ENCODE assay signal across 8 mouse cellular contexts in the genomic region with DNA sequence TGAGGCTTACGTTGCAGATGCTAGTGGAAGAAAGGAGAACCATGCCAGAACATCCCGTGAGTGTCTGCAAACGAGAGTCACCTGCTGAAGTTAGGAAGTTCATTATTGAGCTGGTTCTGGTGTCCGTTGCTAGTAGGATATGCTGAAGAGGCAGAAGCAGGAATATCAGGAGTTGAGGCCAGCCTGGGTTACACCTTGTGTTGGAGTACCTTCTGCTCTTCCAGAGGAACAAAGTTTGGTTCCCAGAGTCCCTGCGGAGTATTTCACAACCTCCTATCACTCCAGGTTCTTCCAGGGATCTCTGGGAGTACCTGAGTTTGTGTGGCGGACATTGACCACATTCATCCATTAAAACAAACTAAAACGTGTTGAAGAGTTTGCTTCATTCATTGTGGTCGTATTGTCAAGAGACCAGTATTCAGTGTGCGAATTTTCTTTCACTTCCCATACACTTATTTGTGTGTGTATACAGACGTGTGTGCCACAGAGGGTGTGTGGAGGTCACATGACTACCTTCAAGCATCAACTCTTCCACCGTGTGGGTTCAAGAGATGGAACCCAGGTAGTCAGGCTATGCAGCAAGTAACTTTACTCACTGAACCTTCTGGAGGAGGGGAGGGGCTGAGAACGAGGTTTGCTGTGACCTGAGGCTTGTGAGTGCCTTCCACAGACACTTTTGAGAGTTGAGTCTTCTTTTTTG. TPM values are rescaled to one million over a fixed set of nuclear protein-coding genes. Genes with fewer than 3 reads are reported as not detected.
DNase-seq lines count a peak whose midpoint lies in the region; ATAC-seq and TF ChIP-seq lines count a peak whose summit lies in the region.

No protein-coding gene starts in this region.

- H3K4me3 ChIP-seq in cerebellum, adult 2 months (replicated peaks; ENCODE audit: insufficient read depth, low read depth, low read length): peak overlapping the region; percentile 78
- peak overlapping the region; percentile 98 for H3K4me3 ChIP-seq in testis, adult 2 months (ENCODE audit: control insufficient read depth, low read depth, low read length)
- H3K4me3 ChIP-seq in liver, embryonic 12.5 days: peak overlapping the region; percentile 76
- peak overlapping the region; percentile 68 for H3K4me3 ChIP-seq in stomach, embryonic 16.5 days (replicated peaks; ENCODE audit: low read length)

- no peak for TF ChIP-seq POLR2A in cerebellum, adult 2 months (IDR thresholded peaks at IDR 0.05; ENCODE audit: borderline replicate concordance, insufficient read depth, low read length)
- no peak for TF ChIP-seq POLR2A in testis, adult 2 months (IDR thresholded peaks at IDR 0.05; ENCODE audit: control insufficient read depth, low read depth, low read length)

- DNase-seq in cerebellum, adult 2 months: no peak
- no peak for DNase-seq in cerebellum, postnatal 14 days
- no peak for DNase-seq in testis, postnatal 10 days (ENCODE audit: low spot score)
- no peak for DNase-seq in urinary bladder, postnatal 14 days (ENCODE audit: low spot score)
- DNase-seq in ovary, adult 18-20 months (ENCODE audit: low spot score): no peak

- ATAC-seq in liver, embryonic 12.5 days: no peak
- ATAC-seq in stomach, embryonic 16.5 days (ENCODE audit: insufficient read depth, low FRiP score): no peak

- H3K4me1 ChIP-seq in cerebellum, adult 2 months (ENCODE audit: control insufficient read depth, insufficient read depth, low read length): peaks cover 2% of the 10 kb centered on the region; the same call in 1 of the 2 replicates
- peaks cover 21% of the 10 kb centered on the region for H3K4me1 ChIP-seq in testis, adult 2 months (ENCODE audit: control insufficient read depth, insufficient read depth, low read length)
- peaks cover 72% of the 10 kb centered on the region for H3K4me1 ChIP-seq in liver, embryonic 12.5 days
- peaks cover 12% of the 10 kb centered on the region for H3K4me1 ChIP-seq in stomach, embryonic 16.5 days (ENCODE audit: control insufficient read depth, insufficient read depth, low read length)

- H3K4me2 ChIP-seq in liver, embryonic 12.5 days: peak overlapping the region; percentile 94
- H3K4me2 ChIP-seq in stomach, embryonic 16.5 days (ENCODE audit: low read depth, low read length): peak overlapping the region; percentile 79

- H3K9ac ChIP-seq in liver, embryonic 12.5 days: peak overlapping the region; percentile 90
- peak overlapping the region; percentile 83 for H3K9ac ChIP-seq in stomach, embryonic 16.5 days (ENCODE audit: low read length)

- WGBS in cerebellum, adult 2 months: 48% methylated on average over 12 of the region's 12 CpGs
- WGBS in liver, embryonic 12.5 days (ENCODE audit: insufficient replicate concordance): 38% methylated on average over 12 of the region's 12 CpGs
- 46% methylated on average over 12 of the region's 12 CpGs for WGBS in stomach, embryonic 16.5 days

- H3K9me3 ChIP-seq in liver, embryonic 12.5 days (replicated peaks): no peaks in the 10 kb centered on the region
- H3K9me3 ChIP-seq in stomach, embryonic 16.5 days (replicated peaks; ENCODE audit: control insufficient read depth, low read length): no peaks in the 10 kb centered on the region

- H3K27me3 ChIP-seq in cerebellum, adult 2 months (ENCODE audit: control insufficient read depth, insufficient read depth, low read length): no peaks in the 10 kb centered on the region
- H3K27me3 ChIP-seq in testis, adult 2 months (ENCODE audit: control insufficient read depth, insufficient read depth, low read length): no peaks in the 10 kb centered on the region
- H3K27me3 ChIP-seq in liver, embryonic 12.5 days (replicated peaks): no peaks in the 10 kb centered on the region
- H3K27me3 ChIP-seq in stomach, embryonic 16.5 days (ENCODE audit: control insufficient read depth, insufficient read depth, low read length): no peaks in the 10 kb centered on the region

- no peak for TF ChIP-seq CTCF in cerebellum, adult 2 months (IDR thresholded peaks at IDR 0.05; ENCODE audit: borderline replicate concordance, insufficient read depth, low read depth, low read length)
- TF ChIP-seq CTCF in testis, adult 2 months (IDR thresholded peaks at IDR 0.05; ENCODE audit: control insufficient read depth, insufficient read depth, insufficient replicate concordance, low read depth, low read length): no peak

- H3K36me3 ChIP-seq in testis, adult 2 months (ENCODE audit: control insufficient read depth, insufficient read depth, low read length): no peaks in the 10 kb centered on the region; the same call in 1 of the 2 replicates
- peaks cover 36% of the 10 kb centered on the region for H3K36me3 ChIP-seq in liver, embryonic 12.5 days
- H3K36me3 ChIP-seq in stomach, embryonic 16.5 days (ENCODE audit: control insufficient read depth, insufficient read depth, low read length): peaks cover 29% of the 10 kb centered on the region

- H3K27ac ChIP-seq in cerebellum, adult 2 months (ENCODE audit: insufficient read depth, low read length): peak overlapping the region; percentile 35; the same call in 1 of the 2 replicates
- peak overlapping the region; percentile 92; the same call in 1 of the 2 replicates for H3K27ac ChIP-seq in testis, adult 2 months (ENCODE audit: control insufficient read depth, insufficient read depth, low read depth, low read length)
- peak overlapping the region; percentile 81 for H3K27ac ChIP-seq in liver, embryonic 12.5 days
- peak overlapping the region; percentile 58; the same call in 1 of the 2 replicates for H3K27ac ChIP-seq in stomach, embryonic 16.5 days (ENCODE audit: low read length)

RNA-seq across cellular contexts. Expression of gene Rpl14, which starts 6.6 kb away (rescaled TPM):
- 327 and 353 TPM in 2 replicates for polyA plus RNA-seq in cerebellum, adult 2 months (2012; rRNA removed)
- 118 and 126 TPM in 2 replicates for polyA plus RNA-seq in testis, adult 2 months (2012; rRNA removed)
- 722 and 731 TPM in 2 replicates for polyA plus RNA-seq in liver, embryonic 12.5 days (2016; fragmentation: Nextera tagmentation; extraction: Ambion mirVana)
- polyA plus RNA-seq in stomach, embryonic 16.5 days (2015; fragmentation: Nextera tagmentation; extraction: Ambion mirVana): 689 and 823 TPM in 2 replicates

RNA-seq across cellular contexts. Expression of gene Entpd3, which starts 38.2 kb away (rescaled TPM):
- 10.9 and 13.9 TPM in 2 replicates for polyA plus RNA-seq in cerebellum, adult 2 months (2012; rRNA removed)
- 0.06 and 0.19 TPM in 2 replicates for polyA plus RNA-seq in testis, adult 2 months (2012; rRNA removed)
- polyA plus RNA-seq in liver, embryonic 12.5 days (2016; fragmentation: Nextera tagmentation; extraction: Ambion mirVana): 0.05 TPM in 1 of 2 replicates, not detected in the other
- 5.4 and 5.6 TPM in 2 replicates for polyA plus RNA-seq in stomach, embryonic 16.5 days (2015; fragmentation: Nextera tagmentation; extraction: Ambion mirVana)

Comparison
In these comparisons a context has a peak if more than half of its experiments do, and no peak if none do; other contexts are left out.
1. H3K27ac ChIP-seq: peak in every context shown above with its lines; median percentile 92 in testis, adult 2 months; 81 in liver, embryonic 12.5 days; 58 in stomach, embryonic 16.5 days; 35 in cerebellum, adult 2 months.